Mouse (Mus musculus) heart, adult 18-20 months (tissue): ENCODE results near the gene Olfr203. TPM values are rescaled to one million over a fixed set of nuclear protein-coding genes. Genes with fewer than 3 reads are reported as not detected.
"Not testable (repeated sequence)": the region's sequence is repeated elsewhere in the genome, so short reads cannot be mapped to it uniquely, and the experiment has no call there.

Experiments used
- DNase-seq, 2 experiments: peaks; one replicate each; pipeline ENCODE4 v3.0.0; 2021 to 2022; ENCODE audit warnings: mixed read lengths in 1 of 2
- long read RNA-seq, 2 experiments: library from polyadenylated mRNA; stranded (forward); transcript quantifications; one replicate each; pipeline ENCODE4 v2.0.0; 2021
- total RNA-seq, 2 experiments: library from RNA; stranded (reverse); gene quantifications; 2 replicates each; pipeline ENCODE4 v1.2.3; 2021

The Olfr203 gene
- not detected for total RNA-seq
- long read RNA-seq, experiment 1 = 0 reads
- long read RNA-seq, experiment 2 = 0 reads

DNA sequence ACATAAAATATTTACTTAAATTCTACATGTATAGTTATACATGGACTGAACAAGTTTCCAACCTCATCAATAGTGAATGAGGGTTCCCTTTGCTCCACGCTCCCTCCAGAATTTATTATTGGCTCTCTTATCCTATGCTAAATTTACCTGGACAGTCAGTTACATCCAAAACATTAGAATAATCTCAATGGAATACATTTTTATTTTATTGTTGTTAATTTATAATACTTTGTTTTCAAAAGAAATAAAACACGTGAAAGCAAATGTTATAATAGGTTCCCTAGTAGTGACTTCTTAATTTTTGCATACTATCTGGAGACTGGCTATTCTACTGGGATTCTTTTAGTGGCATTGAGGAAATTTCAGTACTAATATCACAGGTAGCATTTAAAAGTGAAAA lies at the start of gene Olfr203:
Olfr203 (plus strand) TSS at position 301 of the 400 bp plus-strand sequence.
- DNase-seq = no peak

DNA sequence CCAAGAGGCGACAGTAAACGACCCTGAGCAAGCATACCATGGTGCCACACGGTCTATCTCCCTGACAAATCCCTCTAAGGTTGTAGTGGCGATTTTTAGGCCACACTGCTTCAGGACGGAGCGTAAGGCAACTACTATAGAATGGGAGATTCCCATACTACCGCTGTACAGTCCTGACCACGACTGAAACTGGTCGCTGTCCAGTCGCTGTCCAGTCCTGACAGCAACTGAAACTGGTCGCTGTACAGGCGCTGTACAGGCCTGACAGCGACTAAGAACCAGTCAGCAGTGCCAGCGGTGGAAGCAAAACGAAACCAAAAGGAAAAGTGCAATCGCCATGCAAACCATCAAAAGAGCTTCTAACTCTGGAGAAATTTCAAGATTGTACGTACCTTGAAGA lies 49.0 kb upstream of the Olfr203 start:
- DNase-seq = no peak

DNA sequence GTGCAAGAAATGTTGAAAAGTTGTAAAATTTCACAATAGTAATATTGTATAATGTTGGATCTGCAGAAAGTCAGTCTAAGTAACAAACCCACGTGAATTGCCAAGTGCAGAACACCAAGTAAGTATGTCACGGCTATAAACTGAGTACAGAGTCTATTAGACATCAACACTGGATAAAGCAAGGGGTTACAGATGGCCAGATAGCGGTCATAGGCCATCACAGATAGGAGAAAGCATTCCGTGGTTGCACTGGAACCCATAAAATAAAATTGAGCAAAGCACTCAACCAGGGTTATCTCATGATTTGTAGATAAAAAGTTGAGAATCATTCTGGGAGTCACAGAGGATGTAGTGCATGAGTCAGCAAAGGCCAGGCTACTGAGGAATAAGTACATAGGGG lies 29.6 kb upstream of the Olfr203 start:
- not testable (repeated sequence) for DNase-seq

DNA sequence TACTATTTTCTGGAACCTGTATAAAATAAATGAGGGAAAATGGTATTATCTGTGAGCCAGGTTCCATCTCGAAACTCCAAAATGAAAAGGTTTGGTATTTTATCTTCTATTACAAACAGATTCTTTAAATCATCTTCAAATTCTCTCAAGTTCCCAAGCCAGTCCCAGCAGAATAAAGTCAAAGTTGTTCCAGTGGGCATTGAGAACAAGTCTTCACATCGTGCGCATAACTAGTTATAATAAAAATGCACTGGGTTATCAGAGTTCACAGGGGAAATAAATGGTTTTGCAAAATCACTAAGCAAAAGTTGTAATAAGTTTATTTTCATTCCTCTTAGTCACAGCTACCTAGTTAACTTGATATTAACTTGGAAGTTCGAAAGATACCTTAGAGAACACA lies 26.1 kb upstream of the Olfr203 start, which contains the start of gene Olfr201:
Olfr201 (minus strand) TSS at position 101 of the 400 bp plus-strand sequence.
- DNase-seq = not testable (repeated sequence)

DNA sequence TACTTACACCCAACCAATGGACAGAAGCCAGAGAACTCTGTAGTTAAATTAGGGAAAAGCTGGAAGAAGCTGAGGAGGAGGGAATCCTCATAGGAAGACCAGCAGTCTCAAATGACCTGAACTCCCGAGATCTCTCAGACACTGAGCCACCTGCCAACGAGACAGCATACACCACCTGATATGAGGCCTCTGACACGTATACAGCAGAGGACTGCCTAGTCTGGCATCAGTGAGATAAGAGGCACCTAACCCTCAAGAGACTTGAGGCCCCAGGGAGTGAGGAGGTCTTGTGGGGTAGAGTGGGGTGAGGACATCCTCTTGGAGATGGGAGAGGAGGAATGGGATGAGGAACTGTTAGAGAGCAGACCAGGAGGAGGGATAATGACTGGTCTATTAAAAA lies 18.1 kb upstream of the Olfr203 start:
- DNase-seq = no peak

DNA sequence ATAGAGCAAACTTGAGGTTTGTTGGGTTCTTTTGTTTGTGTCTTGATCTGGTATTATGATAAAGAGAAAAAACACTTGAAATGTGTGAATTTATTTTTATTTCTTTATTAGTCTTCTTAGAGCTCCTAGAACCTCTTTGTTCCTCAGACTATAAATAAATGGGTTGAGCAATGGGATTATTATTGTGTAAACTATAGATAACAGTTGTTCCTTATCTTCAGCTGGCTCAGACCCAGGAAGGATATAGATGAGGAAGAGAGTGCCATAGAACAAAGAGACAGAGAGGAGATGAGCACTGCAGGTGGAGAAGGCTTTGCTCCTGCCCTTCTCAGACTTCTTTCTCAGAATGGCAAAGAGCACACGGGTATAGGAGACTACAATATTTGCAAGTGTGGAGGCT lies 15.2 kb upstream of the Olfr203 start:
- DNase-seq = no peak

DNA sequence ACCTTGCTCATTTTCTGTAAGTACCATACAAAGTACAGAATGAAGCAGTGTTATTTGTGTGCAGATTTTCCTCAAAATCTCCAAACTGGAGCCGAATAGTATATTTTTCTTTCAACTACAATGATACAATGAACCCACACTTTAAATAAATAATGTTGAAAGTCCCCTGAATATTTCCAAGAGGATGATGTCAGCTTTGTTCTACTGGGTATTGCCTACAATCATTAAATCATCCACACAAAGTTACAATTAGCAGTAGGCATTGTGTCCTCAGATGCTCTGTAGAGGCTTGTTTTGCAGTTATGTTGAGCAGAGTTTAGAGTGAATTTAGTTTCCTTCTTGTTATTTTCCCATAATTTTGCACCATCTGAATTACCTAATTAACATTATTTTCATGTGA lies 12.0 kb upstream of the Olfr203 start, which contains the start of gene Olfr202:
Olfr202 (minus strand) TSS at position 101 of the 400 bp plus-strand sequence.
- DNase-seq = no peak

DNA sequence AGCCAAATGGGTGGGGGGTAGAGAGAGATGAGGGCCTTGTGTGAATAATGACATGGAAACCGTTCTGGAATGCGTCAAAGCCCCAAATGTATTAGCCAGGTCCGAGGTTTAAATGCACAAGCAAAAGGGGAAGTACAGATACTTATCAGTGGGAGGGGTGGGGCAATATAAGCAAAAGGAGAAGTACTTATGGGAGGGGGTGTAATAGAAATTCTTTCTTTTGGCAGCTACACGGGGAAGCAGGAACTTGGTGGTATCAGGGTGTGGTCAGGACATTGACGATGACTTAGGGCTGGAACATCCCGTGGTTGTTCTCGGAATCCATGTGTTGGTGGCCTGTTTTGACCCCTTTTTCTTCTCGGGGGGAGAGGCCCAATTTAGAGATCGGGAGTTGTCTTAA lies 11.1 kb upstream of the Olfr203 start:
- DNase-seq = not testable (repeated sequence)

DNA sequence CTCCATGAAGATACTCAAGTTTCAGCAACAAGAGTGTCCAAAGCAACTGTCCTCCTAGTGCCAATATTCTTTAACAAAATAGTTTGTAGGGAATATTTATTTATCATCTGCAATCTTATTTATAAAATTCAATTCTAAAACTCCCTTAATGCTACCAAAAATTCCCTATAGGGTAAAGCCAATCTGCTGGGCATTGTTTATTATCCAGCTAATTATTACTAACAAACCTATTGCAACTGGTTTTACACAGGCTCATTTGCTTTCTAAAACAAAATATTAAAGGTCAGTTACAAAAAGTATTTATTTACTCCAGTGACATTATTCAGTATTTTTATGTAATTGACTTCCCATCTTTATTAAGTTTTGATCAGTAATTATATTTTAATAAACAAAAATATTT lies 19.5 kb downstream of the Olfr203 start, which contains the start of gene Olfr204:
Olfr204 (minus strand) TSS at position 101 of the 400 bp plus-strand sequence.
- DNase-seq = no peak

DNA sequence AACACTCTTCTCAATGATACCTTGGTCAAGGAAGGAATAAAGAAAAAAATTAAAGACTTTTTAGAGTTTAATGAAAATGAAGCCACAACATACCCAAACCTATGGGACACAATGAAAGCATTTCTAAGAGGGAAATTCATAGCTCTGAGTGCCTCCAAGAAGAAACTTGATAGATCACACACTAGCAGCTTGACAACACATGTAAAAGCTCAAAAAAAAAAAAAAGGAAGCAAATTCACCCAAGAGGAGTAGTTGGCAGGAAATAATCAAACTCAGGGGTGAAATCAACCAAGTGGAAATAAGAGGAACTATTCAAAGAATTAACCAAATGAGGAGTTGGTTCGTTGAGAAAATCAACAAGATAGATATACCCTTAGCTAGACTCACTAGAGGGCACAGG lies 24.6 kb downstream of the Olfr203 start:
- DNase-seq = not testable (repeated sequence)

DNA sequence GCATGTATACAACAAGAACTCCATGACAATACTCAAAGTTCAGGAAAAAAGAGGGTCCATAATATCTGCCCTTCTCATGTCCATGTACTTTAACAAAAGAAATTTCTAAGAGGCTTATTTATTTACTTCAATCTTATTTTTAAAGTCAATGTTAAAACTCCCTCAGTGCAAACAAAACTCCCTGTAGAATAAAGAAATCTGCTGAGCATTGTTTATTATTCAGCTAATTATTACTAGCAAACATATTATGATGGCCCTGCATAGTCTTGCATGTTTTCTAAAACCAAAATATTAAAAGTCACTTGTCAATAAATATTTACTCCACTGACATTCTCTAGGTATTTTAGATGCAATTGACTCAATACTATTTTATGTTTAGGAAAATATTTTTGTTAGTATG lies 32.4 kb downstream of the Olfr203 start, which contains the start of gene Olfr205:
Olfr205 (minus strand) TSS at position 101 of the 400 bp plus-strand sequence.
- no peak for DNase-seq

DNA sequence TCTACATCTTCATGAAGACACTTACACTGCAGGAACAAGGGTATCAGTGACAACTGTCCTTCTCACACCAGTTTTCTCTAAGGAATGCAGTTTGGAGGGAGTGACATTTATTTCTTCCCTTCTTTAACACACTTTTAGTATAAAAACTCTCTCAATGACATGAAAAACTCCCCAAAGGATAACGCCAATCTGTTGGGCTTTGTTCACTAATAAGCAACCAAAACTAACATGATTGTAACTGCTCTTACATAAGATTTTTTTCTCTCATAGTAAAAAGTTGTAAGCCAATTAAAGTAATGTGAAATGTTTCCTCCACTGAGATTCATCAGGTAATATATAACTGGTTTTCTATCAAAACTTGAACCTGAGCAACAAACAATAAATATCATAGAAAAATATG lies 50.5 kb downstream of the Olfr203 start, which contains the start of gene Olfr206:
Olfr206 (minus strand) TSS at position 101 of the 400 bp plus-strand sequence.
- DNase-seq = no peak

Other genes starting within 250 kb of the Olfr203 start
- not detected for gene Olfr190, start 220.9 kb upstream of the Olfr203 start, total RNA-seq
- gene Olfr191, start 209.1 kb upstream of the Olfr203 start, total RNA-seq = not detected
- gene Olfr193, start 187.0 kb upstream of the Olfr203 start, total RNA-seq = not detected
- not detected for gene Olfr194, start 177.8 kb upstream of the Olfr203 start, total RNA-seq
- gene Olfr195, start 151.8 kb upstream of the Olfr203 start, total RNA-seq = not detected
- gene Olfr196, start 128.4 kb upstream of the Olfr203 start, total RNA-seq = not detected
- gene Olfr198, start 95.3 kb upstream of the Olfr203 start, total RNA-seq = not detected
- not detected for gene Olfr199, start 79.1 kb upstream of the Olfr203 start, total RNA-seq
- gene Olfr201, start 26.2 kb upstream of the Olfr203 start, total RNA-seq = not detected
- gene Olfr202, start 12.1 kb upstream of the Olfr203 start, total RNA-seq = not detected
- gene Olfr204, start 19.4 kb downstream of the Olfr203 start, total RNA-seq = not detected
- gene Olfr205, start 32.3 kb downstream of the Olfr203 start, total RNA-seq = not detected
- gene Olfr206, start 50.4 kb downstream of the Olfr203 start, total RNA-seq = not detected
- not detected for gene Olfr209, start 65.1 kb downstream of the Olfr203 start, total RNA-seq
- under 1 TPM in 1 of 2 experiments, not detected in 1; 0.07 TPM for gene Gabrr3, start 108.5 kb downstream of the Olfr203 start, total RNA-seq
- gene Riox2, start 172.9 kb downstream of the Olfr203 start, total RNA-seq = 10 to 100 TPM; 16.9 to 17.2 TPM